Mouse (Mus musculus): ENCODE data around the gene Otulin.

Otulin gene

GRCm38 (mm10) chr15:27578918-27579317 is 51.6 kb downstream of the Otulin start:
- DNase-seq, result no peak

- no peak for DNase-seq
These were observed 52.3 kb downstream of the Otulin start for GRCm38 (mm10) chr15:27577915-27578780.

GRCm38 (mm10) chr15:27576886-27577285 is 53.6 kb downstream of the Otulin start:
- no peak for DNase-seq

- DNase-seq, result peak in 1 of 2 experiments; percentile 30
These were observed 54.6 kb downstream of the Otulin start for GRCm38 (mm10) chr15:27575932-27576331.

GRCm38 (mm10) chr15:27574992-27575781 is 55.3 kb downstream of the Otulin start:
- DNase-seq, result peak; percentile 64 to 77

- DNase-seq, result peak in 1 of 2 experiments; percentile 54
These were observed 59.3 kb downstream of the Otulin start for GRCm38 (mm10) chr15:27571179-27571578.

- DNase-seq, result no peak
These were observed 60.1 kb downstream of the Otulin start for GRCm38 (mm10) chr15:27570385-27570784.

GRCm38 (mm10) chr15:27569924-27570323 is 60.6 kb downstream of the Otulin start:
- no peak for DNase-seq

GRCm38 (mm10) chr15:27568371-27568770 is 62.1 kb downstream of the Otulin start:
- DNase-seq, result no peak

GRCm38 (mm10) chr15:27567356-27567755 is 63.1 kb downstream of the Otulin start:
- peak; percentile 44 for DNase-seq

GRCm38 (mm10) chr15:27565626-27566185 is 64.8 kb downstream of the Otulin start:
- no peak for DNase-seq

- DNase-seq, result no peak
These were observed 66.1 kb downstream of the Otulin start for GRCm38 (mm10) chr15:27564106-27565100.

- DNase-seq, result no peak
These were observed 70.2 kb downstream of the Otulin start for GRCm38 (mm10) chr15:27560315-27560714.

GRCm38 (mm10) chr15:27558456-27559147 is 71.9 kb downstream of the Otulin start:
- DNase-seq, result no peak

- no peak for DNase-seq
These were observed 76.9 kb downstream of the Otulin start for GRCm38 (mm10) chr15:27553554-27553953.

- DNase-seq, result no peak
These were observed 78.3 kb downstream of the Otulin start for GRCm38 (mm10) chr15:27552129-27552700.

- no peak for DNase-seq
These were observed 79.1 kb downstream of the Otulin start for GRCm38 (mm10) chr15:27551117-27552114.

- DNase-seq, result no peak
These were observed 80.0 kb downstream of the Otulin start for GRCm38 (mm10) chr15:27550358-27550992.

- peak; percentile 40 to 62 for DNase-seq
These were observed 80.6 kb downstream of the Otulin start for GRCm38 (mm10) chr15:27549878-27550277.

Data from cerebellum, postnatal 10 days (tissue).